Mouse (Mus musculus): ENCODE data around the gene Ercc2.

Gene Ercc2

GRCm38 (mm10) chr7:19381377-19382165, at the start of gene Ercc2:
Gene Ercc2, plus strand, starts transcription at chr7:19382010.
- in situ Hi-C loops (cut with MboI, MseI), result no loop called here

- in situ Hi-C loops (cut with MboI, MseI), result no loop called here
Measured at GRCm38 (mm10) chr7:19332709-19333352, 49.0 kb upstream of the Ercc2 start.

GRCm38 (mm10) chr7:19335583-19335982, 46.2 kb upstream of the Ercc2 start:
- in situ Hi-C loops (cut with MboI, MseI), result no loop called here

- in situ Hi-C loops (cut with MboI, MseI), result no loop called here
Measured at GRCm38 (mm10) chr7:19337122-19337521, 44.7 kb upstream of the Ercc2 start.

GRCm38 (mm10) chr7:19338060-19338459, 43.8 kb upstream of the Ercc2 start:
- in situ Hi-C loops (cut with MboI, MseI), result no loop called here

- in situ Hi-C loops (cut with MboI, MseI), result no loop called here
Measured at GRCm38 (mm10) chr7:19338596-19338995, 43.2 kb upstream of the Ercc2 start.

GRCm38 (mm10) chr7:19341250-19341649, 40.6 kb upstream of the Ercc2 start:
- in situ Hi-C loops (cut with MboI, MseI), result loop anchor here (5.0 kb wide), 1 partner anchor 34 kb away; no protein-coding TSS in a partner anchor

GRCm38 (mm10) chr7:19341761-19342409, 39.9 kb upstream of the Ercc2 start:
- in situ Hi-C loops (cut with MboI, MseI), result loop anchor here (5.0 kb wide), 1 partner anchor 35 kb away; no protein-coding TSS in a partner anchor

- in situ Hi-C loops (cut with MboI, MseI), result loop anchor here (5.0 kb wide), 1 partner anchor 35 kb away; no protein-coding TSS in a partner anchor
Measured at GRCm38 (mm10) chr7:19342481-19343027, 39.3 kb upstream of the Ercc2 start.

- in situ Hi-C loops (cut with MboI, MseI), result loop anchor here (5.0 kb wide), 1 partner anchor 36 kb away; no protein-coding TSS in a partner anchor
Measured at GRCm38 (mm10) chr7:19343210-19343808, 38.5 kb upstream of the Ercc2 start.

- in situ Hi-C loops (cut with MboI, MseI), result loop anchor here (5.0 kb wide), 1 partner anchor 37 kb away; no protein-coding TSS in a partner anchor
Measured at GRCm38 (mm10) chr7:19344237-19344847, 37.5 kb upstream of the Ercc2 start, which contains the start of gene Ercc1. Gene Ercc1, plus strand, starts transcription at chr7:19344778.

GRCm38 (mm10) chr7:19344938-19345471, 36.8 kb upstream of the Ercc2 start:
- in situ Hi-C loops (cut with MboI, MseI), result loop anchor here (5.0 kb wide), 1 partner anchor 38 kb away; no protein-coding TSS in a partner anchor

GRCm38 (mm10) chr7:19349188-19349915, 32.5 kb upstream of the Ercc2 start:
- in situ Hi-C loops (cut with MboI, MseI), result no loop called here

- in situ Hi-C loops (cut with MboI, MseI), result no loop called here
Measured at GRCm38 (mm10) chr7:19350221-19350620, 31.6 kb upstream of the Ercc2 start.

- in situ Hi-C loops (cut with MboI, MseI), result no loop called here
Measured at GRCm38 (mm10) chr7:19354991-19355390, 26.8 kb upstream of the Ercc2 start.

GRCm38 (mm10) chr7:19356311-19356710, 25.5 kb upstream of the Ercc2 start:
- in situ Hi-C loops (cut with MboI, MseI), result no loop called here

- in situ Hi-C loops (cut with MboI, MseI), result no loop called here
Measured at GRCm38 (mm10) chr7:19357381-19358375, 24.1 kb upstream of the Ercc2 start.

GRCm38 (mm10) chr7:19358634-19359033, 23.2 kb upstream of the Ercc2 start:
- in situ Hi-C loops (cut with MboI, MseI), result no loop called here
